Mouse (Mus musculus) spleen, adult 2 months (tissue): ENCODE measurements around the gene Hsd17b6.

Source experiments
- CTCF ChIP-seq: fragments of 200-500 bp; IDR thresholded peaks from 2 replicates; pipeline ENCODE4 v1.5.1; 2011; ENCODE audit warnings: mild to moderate bottlenecking, inconsistent platforms; ENCODE audit not compliant: insufficient read depth, insufficient read length, insufficient replicate concordance; ENCODE audit errors: extremely low read depth
- POLR2A ChIP-seq: fragments of 200-500 bp; IDR thresholded peaks from 2 replicates; pipeline ENCODE4 v1.6.1; 2011; ENCODE audit warnings: low read depth, low read length, inconsistent platforms

GRCm38 (mm10) chr10:128039858-128040257, 32.4 kb upstream of the Hsd17b6 start:
- TF ChIP-seq CTCF = no peak
- TF ChIP-seq POLR2A = no peak
